Mouse (Mus musculus) urinary bladder, postnatal 4 days (tissue): ENCODE data around the gene Oit1.

Source experiments
- DNase-seq, 2 experiments: peaks; one replicate each; pipeline ENCODE4 v3.0.0; 2021 to 2022; ENCODE audit warnings: low spot score in 2 of 2

Oit1 gene

DNA sequence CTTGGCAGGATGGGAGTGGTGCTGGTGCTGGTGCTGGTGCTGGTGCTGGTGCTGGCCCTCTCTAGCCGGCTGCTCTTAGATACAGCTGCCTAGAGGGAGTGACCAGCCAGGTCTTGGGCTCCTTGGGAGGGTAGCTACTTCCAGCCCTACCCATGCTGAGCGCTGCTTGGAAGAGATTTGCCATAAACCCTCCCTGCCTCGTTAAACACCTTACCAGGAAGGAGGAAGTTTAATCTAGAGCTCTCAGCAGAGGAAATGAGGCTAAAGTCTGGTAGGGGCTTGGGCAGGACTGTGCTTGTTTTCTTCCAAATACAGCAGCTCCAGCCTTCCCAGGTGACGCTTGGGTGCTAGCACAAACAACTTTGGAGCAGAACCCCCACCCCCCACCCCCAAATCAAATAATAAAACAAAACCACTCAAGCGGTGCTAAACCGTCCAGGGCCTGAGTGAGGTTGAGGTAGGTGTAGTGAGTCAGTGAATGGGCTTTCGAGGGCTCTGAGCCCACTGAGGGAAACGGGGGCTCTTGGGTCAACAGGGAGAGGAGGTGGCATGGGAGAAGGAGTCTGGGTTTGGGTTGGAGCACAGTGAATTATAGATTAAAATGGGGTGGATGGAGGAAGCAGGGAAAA lies at the start of gene Oit1:
Oit1 (minus strand) TSS at position 70 of the 629 bp plus-strand sequence.
- DNase-seq = no peak

DNA sequence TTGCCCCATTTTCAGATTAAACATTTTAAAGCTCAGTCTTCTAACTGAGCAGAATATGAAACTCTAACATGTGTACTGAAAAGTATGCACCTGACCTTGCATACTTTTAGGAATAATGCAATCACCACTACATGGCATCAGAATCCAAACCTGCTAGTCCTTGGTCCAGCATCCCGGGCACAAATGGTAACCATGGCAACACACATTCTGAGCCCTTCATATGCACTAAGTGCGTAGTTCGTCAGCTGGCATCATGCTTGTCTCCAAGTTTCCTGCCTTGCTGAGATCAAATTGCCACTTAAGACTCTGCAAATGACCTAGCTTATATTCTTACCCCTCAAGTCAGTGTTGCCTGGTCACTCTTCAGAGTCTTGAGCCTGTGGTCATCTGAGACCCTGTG lies 44.3 kb upstream of the Oit1 start:
- no peak for DNase-seq

DNA sequence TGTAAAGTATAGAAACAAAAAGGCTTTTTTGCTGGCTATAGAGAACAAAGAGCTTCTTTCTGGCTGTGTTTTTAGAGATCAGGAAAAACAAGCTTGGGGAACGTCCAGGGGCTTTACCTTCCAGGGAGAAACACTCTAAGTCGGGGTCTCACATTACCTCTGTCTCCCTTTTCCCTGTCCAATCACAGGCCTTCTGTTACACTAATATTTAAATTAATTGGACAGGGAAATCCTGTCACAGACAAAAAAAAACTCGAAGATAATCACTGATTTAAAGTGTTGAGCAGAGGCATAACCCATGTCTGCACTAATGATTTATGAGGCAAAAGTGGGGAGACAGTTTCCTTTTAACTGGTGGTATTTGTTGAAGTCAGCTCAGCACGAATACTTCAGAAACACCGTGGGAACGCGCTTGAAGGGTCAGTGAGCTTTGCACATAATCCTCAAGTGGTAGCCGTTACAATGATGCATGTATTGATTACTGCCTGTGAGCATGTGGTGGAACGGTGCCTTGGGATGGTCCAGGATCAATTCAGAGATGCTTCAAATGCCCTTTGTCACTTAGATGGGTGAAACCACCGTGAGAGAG lies 42.7 kb upstream of the Oit1 start:
- no peak for DNase-seq

DNA sequence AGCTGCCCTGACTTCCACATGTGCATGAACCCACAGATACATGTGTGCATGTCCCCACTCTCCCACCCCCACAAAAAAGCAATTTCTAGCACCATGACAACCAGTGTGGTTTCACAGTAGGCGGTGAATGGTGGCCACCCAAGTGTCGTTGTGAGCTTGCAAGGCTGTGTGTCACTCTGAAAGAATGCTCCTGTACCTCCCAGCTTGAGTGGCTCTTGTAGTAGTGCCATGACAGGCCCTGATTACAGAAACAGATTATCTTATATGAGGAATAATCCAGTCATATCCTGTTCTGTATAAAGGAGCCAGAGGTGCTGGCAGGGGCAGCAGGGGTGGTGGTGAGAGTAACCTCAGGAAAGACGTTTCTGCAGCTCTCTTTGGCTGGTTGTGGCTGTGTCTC lies 40.1 kb upstream of the Oit1 start:
- no peak for DNase-seq

DNA sequence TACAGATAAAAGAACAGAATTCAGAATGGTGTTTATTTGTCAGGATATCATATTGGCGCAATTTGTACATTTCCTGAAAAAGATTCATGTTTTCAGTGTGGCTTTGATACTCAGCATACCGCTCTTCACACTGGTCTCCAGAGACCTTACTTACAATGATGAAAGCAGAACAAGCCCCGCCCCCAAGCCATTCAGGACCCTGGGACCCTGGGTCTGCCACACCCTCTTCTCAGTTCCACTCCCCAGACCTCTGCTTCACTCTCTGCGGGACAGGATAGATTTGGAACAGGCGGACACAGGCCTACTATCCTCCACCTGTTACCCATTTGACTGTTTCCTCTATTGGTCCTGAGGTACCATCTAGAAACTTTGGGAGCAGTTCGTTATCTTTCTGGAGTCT lies 27.4 kb upstream of the Oit1 start:
- no peak for DNase-seq

DNA sequence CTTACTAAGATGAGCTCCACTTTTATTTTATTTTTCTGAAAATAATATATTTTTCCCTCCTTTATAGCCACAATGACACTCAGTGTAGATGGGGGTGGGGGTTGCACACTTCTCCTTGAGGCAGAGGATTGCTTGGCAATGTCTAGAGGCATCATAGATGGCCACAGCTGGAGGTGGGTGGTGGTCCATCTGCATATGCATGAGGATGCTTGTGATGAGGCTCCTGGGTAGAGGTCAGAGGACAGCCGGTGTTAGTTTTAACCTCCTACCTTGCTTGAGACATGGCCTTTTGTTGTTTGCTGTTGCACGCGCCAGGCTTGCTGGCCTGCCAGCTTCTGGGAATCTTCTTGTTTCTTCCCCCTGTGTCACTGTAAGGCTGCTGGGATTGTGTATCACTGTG lies 24.8 kb upstream of the Oit1 start:
- no peak for DNase-seq

DNA sequence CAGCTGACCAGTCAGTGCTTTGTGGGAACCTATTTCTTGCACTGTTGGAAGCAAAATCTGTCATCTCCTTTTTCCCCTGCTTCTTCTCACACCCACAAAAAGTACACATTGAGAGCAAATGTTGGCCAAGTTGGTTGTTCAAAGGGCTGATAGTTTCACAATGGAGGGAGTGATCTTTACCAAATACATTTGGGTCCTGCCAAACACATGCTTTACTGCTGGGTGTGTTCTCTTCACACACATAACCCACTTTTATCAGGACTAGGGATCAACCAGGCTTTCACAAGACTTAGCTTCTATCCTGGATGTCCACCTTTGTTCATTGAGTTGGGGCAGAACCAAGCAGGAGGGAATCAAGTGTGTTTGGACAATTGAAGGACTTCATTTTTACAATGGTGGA lies 20.0 kb upstream of the Oit1 start:
- DNase-seq = no peak

DNA sequence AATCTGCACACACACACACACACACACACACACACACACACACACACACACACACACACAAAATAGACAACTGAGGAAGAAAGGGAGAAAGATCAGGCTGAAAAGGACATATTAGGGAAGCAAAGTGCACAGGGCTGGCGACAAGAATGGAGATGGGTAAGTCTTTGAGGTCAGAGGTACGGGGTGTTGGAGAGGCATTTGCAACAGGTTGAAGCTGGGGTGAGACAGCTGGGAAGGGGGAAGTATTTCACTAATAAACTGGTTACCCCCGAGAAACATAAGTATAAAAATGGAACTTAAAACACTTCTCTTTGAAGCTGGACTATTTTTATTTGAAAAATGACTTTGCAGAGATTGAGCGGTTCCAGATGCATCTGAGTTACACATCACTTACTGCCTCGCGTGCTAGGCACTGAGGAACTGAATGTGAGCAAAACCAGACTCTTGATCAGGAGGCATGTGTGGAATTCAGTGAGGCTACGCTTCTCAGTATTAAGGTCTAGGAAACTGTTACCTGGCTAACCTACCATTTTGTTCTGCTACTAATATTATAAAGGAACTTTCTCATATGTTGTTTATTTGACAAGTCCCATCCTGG lies 17.2 kb upstream of the Oit1 start:
- DNase-seq = no peak

DNA sequence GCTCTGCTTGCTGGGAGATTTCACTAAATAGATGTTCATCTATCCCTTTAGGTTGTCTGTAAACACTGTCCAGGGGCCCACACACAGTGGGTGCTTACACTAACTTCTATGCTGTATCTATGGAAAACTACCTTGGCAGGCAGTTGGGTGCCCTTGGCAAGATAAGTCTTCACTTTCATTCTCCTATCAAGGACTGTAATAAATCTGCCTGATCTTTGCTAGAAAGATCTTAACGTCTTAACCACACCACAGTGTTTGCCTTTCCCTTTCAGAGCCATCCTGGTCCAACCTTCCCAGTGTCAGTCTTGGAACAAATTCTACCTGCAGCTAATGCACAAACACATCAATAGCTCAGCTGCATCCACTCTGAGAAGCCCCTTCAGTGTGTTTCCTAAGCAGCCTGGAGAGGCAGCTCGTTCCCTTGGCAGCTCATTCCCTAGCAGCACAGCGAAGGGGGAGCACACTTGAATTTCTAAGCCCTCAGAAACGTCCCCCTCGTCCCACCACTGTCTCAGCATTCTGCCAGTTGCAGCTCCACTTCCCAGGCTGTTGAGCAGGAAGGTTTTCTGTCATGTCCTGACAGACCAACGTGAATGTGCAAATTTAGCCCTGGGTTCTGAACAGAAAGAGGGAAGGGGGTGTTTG lies 13.7 kb upstream of the Oit1 start:
- no peak for DNase-seq

DNA sequence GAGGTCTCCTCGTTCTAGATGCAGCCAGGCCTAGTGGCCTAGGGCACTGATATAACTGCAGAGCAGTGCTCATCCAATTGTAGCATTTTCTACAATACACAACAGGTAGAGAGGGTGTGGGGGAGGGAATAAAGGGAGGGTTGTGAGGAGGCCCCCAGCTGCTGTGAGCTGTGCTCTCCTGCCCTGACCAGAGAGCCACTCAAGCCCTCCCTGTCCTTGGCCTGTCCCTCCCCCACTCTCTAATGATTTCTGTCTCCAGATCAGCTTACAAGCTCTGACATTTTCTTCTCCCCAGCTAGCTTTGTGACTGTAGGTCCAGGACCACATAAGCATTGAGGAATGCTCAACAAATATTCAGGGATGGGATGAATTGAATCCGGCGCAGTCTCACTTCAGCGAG lies 9.2 kb downstream of the Oit1 start:
- no peak for DNase-seq

DNA sequence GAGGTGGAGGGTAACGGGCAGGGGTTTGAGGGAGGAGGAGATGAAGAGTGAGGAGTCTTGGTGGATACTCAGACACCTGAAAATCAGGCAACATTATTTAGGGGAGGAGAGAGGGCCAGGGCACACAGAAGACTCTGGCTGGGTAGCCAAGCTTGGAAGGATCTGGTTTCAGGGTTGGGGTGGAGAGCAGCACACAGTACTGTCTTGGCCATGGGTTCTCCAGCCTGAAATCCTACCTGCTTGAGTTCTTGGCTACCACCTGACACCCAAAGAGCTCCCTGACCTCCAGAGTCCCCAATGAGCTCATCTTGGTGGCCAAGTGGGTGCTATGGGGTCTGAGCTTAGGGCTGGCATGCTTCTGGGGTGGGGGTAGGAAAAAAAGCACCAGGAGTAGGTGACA lies 9.7 kb downstream of the Oit1 start:
- no peak for DNase-seq

DNA sequence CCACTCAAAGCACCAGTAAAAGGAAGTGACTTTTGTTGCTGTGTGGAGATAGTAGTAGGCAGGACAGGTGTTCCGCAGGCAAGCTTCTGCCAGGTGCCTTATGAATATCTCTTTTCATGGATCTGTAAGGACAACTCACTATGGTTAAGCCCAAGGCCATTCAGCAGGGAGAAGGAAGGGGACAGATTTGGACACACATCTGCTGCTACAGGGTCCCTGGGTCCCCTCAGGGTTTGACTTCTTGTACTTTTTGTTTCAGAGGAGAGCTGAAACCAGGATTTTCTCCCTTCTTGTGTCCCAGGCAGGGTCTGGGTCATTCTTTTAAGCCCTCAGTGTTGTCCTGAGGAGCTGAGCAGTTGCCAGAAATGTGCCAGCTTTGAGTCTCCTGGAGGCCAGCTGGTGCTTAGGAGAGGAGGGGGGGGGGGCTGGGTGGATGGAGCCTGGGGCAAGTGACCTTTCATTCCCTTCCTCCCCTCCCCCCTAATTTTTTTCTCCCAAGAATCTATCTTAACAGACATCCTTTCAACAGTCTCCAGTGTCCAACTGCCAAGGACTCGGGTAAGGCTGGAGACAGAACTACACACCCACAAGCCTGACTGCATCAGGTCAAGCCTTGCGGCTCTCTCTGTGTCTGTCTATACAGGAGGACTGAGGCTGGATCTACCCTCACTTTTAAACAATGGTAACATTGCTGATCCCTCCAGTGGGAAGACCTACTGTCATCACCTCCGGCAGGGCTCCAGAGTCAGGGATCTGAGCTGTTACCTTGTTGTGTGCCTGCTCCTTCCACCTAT lies 10.6 kb downstream of the Oit1 start:
- no peak for DNase-seq

DNA sequence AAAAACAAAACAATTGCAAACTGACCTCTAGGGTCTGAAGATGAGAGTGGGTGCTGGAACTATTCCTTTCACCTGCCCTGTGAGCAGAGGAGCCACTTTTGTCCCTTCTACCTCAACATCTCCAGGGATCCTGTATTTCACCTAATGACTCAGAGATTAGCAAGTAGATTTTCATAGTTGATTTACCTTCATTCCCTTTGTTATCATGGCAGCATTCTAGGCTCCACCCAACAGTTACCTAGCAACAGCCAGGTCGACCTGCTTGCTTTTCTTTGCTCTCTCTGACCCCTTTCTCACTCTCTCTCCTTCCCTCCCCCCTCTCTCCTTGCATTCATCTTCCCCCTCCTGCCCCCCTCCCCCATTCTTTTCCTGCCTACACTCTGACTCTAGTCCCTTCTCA lies 11.4 kb downstream of the Oit1 start:
- DNase-seq = no peak

DNA sequence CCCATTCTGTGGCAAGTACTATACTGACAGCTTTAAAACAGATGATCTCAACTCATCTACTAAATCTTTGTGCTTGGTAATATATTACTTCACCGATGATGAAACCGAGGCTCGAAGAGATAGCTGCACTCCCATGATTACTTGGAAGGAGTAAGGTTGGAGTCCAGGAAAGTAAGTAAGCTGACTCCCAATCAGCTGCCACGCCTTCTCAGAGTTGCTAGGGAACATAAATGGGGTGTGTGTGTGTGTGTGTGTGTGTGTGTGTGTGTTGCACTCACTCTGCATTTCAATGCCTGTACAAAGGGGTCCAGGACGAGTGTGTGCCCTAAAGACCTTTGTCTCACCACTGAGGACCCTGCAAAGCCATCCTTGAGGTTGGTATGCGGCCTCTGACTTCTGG lies 12.7 kb downstream of the Oit1 start:
- no peak for DNase-seq

DNA sequence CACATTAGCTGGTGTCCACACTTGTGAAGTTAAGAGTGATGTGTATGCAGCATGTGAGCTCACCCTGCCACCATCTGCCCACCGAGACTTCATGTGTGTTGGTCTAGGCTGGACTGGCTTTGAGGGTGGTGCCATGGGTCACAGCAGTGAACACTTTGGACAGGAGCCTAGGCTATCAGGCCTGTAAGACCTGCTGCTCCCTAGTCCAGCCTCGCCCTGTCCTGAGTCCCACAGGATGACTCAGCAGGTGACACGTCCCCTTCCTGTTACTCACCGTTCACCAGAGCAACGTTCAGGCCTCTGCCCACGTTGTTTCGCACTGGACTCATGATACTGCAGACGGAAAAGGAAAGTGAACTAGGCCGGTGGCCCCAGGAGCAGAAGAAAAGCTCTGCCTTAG lies 21.7 kb downstream of the Oit1 start:
- no peak for DNase-seq

DNA sequence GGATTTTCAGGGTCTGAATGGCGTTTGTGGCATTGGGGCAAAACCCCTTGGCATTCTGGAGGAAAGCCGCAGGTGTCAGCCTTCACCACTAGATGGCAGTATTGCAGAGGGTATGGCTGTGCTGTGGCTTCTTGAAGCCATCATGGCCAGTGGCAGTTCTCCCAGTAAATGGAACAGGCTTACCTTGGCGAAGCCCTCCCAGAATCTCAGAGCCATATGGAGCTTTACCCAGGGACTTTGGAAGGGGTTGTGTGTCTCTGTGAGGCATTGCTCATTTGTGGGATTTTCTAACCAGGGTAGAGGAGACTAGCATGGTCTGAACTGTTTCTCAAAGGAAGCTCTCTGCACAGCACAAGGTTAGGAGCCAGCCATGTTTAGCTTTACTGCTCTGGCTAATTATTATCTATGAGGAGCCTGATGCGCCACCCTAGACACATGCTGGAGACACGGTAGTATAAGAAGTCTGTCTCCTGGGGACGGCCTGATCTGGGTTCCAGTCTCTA lies 22.5 kb downstream of the Oit1 start:
- DNase-seq = peak; percentile 54 to 65

DNA sequence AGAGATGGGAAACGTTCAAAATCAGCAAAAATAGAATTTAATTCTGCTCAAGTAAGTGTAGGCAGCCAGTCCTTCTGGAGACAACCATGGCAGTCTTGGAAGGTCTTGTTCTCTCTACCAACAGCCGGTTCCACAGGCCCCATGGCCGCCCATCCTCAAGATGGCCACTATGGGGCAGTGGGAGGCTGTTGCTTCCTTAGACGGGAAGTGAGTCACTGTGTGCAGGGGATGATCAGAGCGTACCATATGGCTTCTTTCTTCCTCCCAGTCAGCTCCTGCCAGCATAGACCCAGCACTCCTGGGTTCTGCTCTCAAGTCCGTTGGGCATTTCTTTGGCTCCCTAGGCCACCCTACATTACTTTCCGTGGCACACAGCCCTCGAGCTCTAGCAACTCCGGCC lies 29.6 kb downstream of the Oit1 start:
- no peak for DNase-seq

DNA sequence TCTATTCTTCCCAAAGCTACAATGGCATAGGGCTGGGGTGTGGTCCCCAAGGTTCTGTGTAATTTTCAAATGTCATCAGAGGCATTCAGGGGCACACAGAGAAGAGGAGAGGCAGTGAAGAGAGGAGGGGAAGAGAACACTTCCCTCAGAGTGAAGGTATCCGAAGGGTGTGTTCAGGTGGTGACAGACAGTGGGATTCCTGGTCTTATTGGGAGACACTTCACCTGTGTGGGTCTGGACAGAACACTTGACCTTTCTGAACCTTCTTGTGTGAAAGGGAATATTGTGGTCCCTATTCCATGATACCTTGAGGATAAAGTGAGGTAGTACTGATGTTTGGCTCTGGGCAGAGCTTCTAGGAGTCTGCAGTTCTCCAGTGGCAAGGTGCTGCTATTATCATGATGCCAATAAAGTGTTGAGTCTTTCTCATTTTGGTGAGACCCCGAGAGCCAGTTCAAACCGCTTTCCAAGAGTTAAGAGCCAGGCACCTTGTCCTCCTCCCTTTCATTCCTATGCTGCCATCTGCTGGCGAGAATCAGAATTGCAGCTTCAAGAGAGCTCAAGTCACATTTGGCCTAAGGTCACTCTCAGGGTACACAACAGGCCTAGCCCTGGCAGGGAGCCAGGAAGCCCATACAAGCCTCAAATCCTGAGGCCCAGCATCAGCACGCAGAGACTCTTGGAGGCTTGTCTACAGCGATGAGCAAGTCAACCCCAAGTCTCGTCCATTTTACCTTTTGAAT lies 32.1 kb downstream of the Oit1 start:
- DNase-seq = peak; percentile 69 to 91

DNA sequence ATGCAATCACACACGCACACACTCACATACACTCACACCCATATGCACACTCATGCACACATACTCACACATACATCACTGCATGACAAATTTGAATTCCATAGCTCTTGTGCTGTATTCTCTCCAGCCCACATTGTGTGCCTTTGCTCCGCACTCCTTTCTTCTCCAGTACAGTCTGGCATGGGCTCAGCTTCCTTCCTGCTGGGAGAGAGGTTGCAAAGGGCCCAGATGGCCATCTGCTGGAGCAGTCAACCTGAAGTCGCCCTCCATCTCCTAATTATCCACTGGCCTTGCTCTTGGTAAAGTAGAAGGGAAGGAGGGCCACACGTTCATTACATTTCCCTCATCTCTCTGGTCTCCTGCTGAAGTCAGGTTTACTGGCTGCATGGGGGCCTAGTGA lies 33.0 kb downstream of the Oit1 start:
- no peak for DNase-seq

DNA sequence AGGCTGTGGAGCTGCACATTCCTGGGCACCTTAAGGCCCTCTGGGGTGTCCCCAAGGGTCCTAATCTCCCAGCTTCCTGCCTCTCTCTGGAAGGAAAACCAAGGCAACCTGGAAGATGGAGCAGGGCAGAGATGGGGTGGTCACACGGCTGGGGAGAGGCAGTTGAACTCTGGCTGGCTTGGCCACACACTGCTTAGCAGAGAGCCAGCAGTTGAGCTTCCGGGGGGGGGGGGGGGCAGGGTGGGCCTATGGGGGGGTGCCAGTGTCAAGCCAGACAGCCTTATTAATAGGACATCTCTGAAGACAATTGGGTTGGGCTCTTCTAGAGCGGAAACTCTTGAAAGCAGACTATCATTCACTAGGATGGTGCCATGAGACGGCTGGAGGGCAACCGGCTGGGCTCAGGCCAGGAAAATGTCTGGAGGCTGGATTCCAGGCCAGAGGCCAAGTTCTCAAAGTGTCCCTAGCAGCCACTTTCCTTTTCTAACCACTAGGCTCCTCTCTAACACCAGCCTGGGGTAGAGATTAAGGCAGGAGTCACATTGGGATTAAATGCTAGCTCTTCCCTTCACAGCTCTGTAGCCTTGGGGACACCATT lies 35.9 kb downstream of the Oit1 start:
- DNase-seq = no peak

DNA sequence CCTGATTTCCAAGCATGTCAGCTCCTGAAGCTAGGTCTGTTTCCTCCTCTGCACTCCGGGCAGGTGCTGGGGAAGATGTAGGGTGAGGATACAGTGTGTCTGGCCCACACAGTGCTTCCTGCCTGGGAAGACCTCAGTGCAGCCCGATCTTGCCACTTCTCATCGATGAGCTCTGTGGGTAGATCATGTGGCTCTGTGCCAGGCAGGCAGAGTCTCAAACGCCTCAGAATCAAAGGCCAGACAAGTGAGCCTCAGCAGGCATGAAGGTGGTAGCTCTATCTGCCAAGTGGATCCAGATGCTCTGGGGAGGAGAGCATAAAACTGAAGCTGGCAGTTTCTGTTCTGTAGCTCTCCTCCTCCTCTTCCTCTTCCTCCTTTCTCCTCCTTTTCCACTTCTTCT lies 38.3 kb downstream of the Oit1 start:
- no peak for DNase-seq
